Mouse (Mus musculus): ENCODE measurements around the gene Usp24. TPM values are rescaled to one million over a fixed set of nuclear protein-coding genes. Genes with fewer than 3 reads are reported as not detected.

The Usp24 gene
- total RNA-seq, 2 experiments from 2014 or later = 41.9 to 43.6 TPM

DNA sequence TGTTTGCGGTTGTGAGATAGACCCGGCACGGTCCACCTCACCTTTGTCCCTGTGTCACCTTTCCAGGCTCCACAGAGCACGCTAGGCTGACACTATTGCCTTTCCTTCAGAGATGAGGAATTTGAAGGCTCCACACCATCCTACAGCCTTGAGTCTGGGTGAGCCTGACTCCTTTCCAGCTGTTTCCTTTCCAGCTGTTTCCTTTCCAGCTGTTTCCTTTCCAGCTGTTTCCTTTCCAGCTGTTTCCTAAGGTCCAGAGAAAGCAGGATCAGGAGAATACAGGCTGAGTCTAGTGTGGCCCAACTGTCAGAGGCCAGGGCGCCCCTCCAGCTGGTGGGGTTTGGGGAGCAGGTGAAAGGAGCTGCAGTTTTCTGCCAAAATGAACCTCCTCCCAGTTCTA is 154.9 kb downstream of the Usp24 start:
- peak; percentile 7 for DNase-seq (ENCODE audit: low spot score)
- intact Hi-C loops (cut with DNase I) = loop anchor here (10.0 kb wide), 1 partner anchor 234 kb away; no protein-coding TSS in a partner anchor

GRCm38 (mm10) chr4:106472335-106472734 is 156.3 kb downstream of the Usp24 start:
- no peak for DNase-seq (ENCODE audit: low spot score)
- intact Hi-C loops (cut with DNase I) = loop anchor here (10.0 kb wide), 1 partner anchor 232 kb away; no protein-coding TSS in a partner anchor

GRCm38 (mm10) chr4:106474241-106474640 is 158.2 kb downstream of the Usp24 start:
- DNase-seq (ENCODE audit: low spot score) = no peak
- intact Hi-C loops (cut with DNase I) = loop anchor here (1.0 to 10.0 kb wide), 2 partner anchors 55 to 231 kb away; no protein-coding TSS in a partner anchor

DNA sequence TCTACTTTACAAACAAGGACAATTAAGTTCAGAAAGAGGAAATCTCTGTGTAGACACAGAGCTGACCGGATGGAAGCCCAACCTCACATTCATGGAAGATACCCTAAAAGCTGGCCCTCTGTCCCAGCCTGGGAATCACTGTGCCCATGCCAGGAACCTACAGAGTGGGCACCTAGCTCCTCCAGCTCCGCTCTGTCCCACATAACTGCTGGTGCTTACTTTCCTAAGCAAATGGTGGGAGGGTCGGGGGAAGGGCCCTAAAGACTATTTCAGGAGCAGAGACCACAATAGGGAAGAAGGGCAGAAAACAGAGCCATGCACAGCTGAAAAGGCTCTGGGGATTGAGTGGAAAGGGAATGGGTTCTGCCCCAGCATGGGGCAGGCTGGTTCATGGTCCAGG is 164.5 kb downstream of the Usp24 start:
- DNase-seq (ENCODE audit: low spot score) = no peak
- intact Hi-C loops (cut with DNase I) = no loop called here

GRCm38 (mm10) chr4:106483215-106483727 is 167.3 kb downstream of the Usp24 start:
- no peak for DNase-seq (ENCODE audit: low spot score)
- intact Hi-C loops (cut with DNase I) = no loop called here

- no peak for DNase-seq (ENCODE audit: low spot score)
- intact Hi-C loops (cut with DNase I) = no loop called here
Observed at GRCm38 (mm10) chr4:106483831-106484230, 167.8 kb downstream of the Usp24 start.

DNA sequence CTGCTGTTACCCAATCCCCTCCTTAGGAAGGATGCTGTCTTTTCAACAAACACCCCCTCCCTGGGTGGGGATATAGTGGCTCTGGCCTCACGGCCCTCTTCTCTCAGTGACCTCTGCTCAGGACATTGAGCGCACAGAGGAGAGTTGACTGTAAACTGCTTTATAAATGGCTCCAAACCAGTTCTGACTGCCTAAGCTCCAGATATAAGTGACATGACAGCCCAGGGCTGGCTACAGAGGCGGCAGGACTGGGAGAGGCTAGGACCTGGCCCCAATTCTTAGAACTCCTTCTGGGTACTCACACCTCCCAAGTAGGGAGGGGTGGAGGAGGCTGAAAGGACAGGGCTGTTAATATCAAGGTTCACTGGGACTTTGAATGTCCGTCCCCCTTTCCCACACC is 174.6 kb downstream of the Usp24 start:
- DNase-seq (ENCODE audit: low spot score) = no peak
- intact Hi-C loops (cut with DNase I) = no loop called here

Other genes starting within 250 kb of the Usp24 start
- not detected for gene Pcsk9, start 148.1 kb downstream of the Usp24 start, total RNA-seq (2021)
- gene Bsnd, start 176.1 kb downstream of the Usp24 start, total RNA-seq (2021) = not detected
- 1 to 10 TPM; 2.4 TPM for gene Dhcr24, start 244.8 kb downstream of the Usp24 start, total RNA-seq (2021)

Measured in heart, postnatal 25 days (tissue).